Mouse (Mus musculus): ENCODE data around the gene Cpne9. TPM values are rescaled to one million over a fixed set of nuclear protein-coding genes. Genes with fewer than 3 reads are reported as not detected.

Cpne9 gene
- polyA plus RNA-seq, 1 experiment from 2014 or later = 0.38 TPM

GRCm38 (mm10) chr6:113296046-113296445 is 13.9 kb downstream of the Cpne9 start:
- no peak overlapping the region for H3K4me3 ChIP-seq
- no peaks in the 10 kb centered on the region for H3K9me3 ChIP-seq (replicated peaks)
- WGBS = 75% methylated on average over 2 of the region's 2 CpGs
- H3K36me3 ChIP-seq = no peaks in the 10 kb centered on the region
- no peaks in the 10 kb centered on the region for H3K4me1 ChIP-seq
- no peak overlapping the region for H3K27ac ChIP-seq (replicated peaks)
- no peaks in the 10 kb centered on the region for H3K27me3 ChIP-seq (ENCODE audit: low read depth, poor library complexity, severe bottlenecking)
- no peak for DNase-seq (ENCODE audit: low spot score)

- Histone ChIP-seq H3K27ac (replicated peaks) (no peak overlapping the region), H3K27me3 (ENCODE audit: low read depth, poor library complexity, severe bottlenecking) (no peaks in the 10 kb centered on the region), H3K4me1 (no peaks in the 10 kb centered on the region), H3K36me3 (no peaks in the 10 kb centered on the region), H3K9me3 (replicated peaks) (no peaks in the 10 kb centered on the region), H3K4me3 (no peak overlapping the region)
- WGBS = 83% methylated on average over 4 of the region's 4 CpGs
- DNase-seq (ENCODE audit: low spot score) = no peak
Observed at GRCm38 (mm10) chr6:113296639-113297038, 14.5 kb downstream of the Cpne9 start.

- DNase-seq (ENCODE audit: low spot score) = no peak
- H3K36me3 ChIP-seq = no peaks in the 10 kb centered on the region
- no peak overlapping the region for H3K27ac ChIP-seq (replicated peaks)
- no peak overlapping the region for H3K4me3 ChIP-seq
- peaks cover 9% of the 10 kb centered on the region for H3K4me1 ChIP-seq
- 84% methylated on average over 5 of the region's 5 CpGs for WGBS
- no peaks in the 10 kb centered on the region for H3K9me3 ChIP-seq (replicated peaks)
- no peaks in the 10 kb centered on the region for H3K27me3 ChIP-seq (ENCODE audit: low read depth, poor library complexity, severe bottlenecking)
Observed at GRCm38 (mm10) chr6:113301350-113301749, 19.2 kb downstream of the Cpne9 start.

GRCm38 (mm10) chr6:113302258-113302657 is 20.2 kb downstream of the Cpne9 start:
- WGBS = 29% methylated on average over 3 of the region's 3 CpGs
- H3K36me3 ChIP-seq = no peaks in the 10 kb centered on the region
- H3K4me3 ChIP-seq = no peak overlapping the region
- DNase-seq (ENCODE audit: low spot score) = no peak
- no peaks in the 10 kb centered on the region for H3K9me3 ChIP-seq (replicated peaks)
- H3K27ac ChIP-seq (replicated peaks) = no peak overlapping the region
- H3K4me1 ChIP-seq = peaks cover 11% of the 10 kb centered on the region
- H3K27me3 ChIP-seq (ENCODE audit: low read depth, poor library complexity, severe bottlenecking) = no peaks in the 10 kb centered on the region

GRCm38 (mm10) chr6:113306322-113306985 is 24.3 kb downstream of the Cpne9 start:
- H3K4me3 ChIP-seq = peak overlapping the region; percentile 99

GRCm38 (mm10) chr6:113306986-113307349 is 24.9 kb downstream of the Cpne9 start, which contains the start of gene Brpf1:
Gene Brpf1, plus strand, starts transcription at chr6:113307137.
- H3K4me1 ChIP-seq = peaks cover 36% of the 10 kb centered on the region
- no peaks in the 10 kb centered on the region for H3K27me3 ChIP-seq (ENCODE audit: low read depth, poor library complexity, severe bottlenecking)
- WGBS = under 1% methylated on average over 32 of the region's 32 CpGs
- peak within 1 kb of the TSS; percentile 99 for H3K4me3 ChIP-seq
- no peaks in the 10 kb centered on the region for H3K9me3 ChIP-seq (replicated peaks)
- DNase-seq (ENCODE audit: low spot score) = peak; percentile 86
- H3K36me3 ChIP-seq = peaks cover 29% of the 10 kb centered on the region
- H3K27ac ChIP-seq (replicated peaks) = peak within 1 kb of the TSS; percentile 98

More at GRCm38 (mm10) chr6:113306322-113306985, 24.3 kb downstream of the Cpne9 start:
- Histone ChIP-seq H3K9me3 (replicated peaks) (no peaks in the 10 kb centered on the region), H3K4me1 (peaks cover 36% of the 10 kb centered on the region), H3K36me3 (peaks cover 24% of the 10 kb centered on the region), H3K27me3 (ENCODE audit: low read depth, poor library complexity, severe bottlenecking) (no peaks in the 10 kb centered on the region), H3K27ac (replicated peaks) (peak overlapping the region; percentile 98)
- peak; percentile 100 for DNase-seq (ENCODE audit: low spot score)
- WGBS = under 1% methylated on average over 50 of the region's 50 CpGs

- Histone ChIP-seq H3K4me3 (peak overlapping the region; percentile 99), H3K9me3 (replicated peaks) (no peaks in the 10 kb centered on the region), H3K27me3 (ENCODE audit: low read depth, poor library complexity, severe bottlenecking) (no peaks in the 10 kb centered on the region), H3K27ac (replicated peaks) (peak overlapping the region; percentile 98), H3K4me1 (peaks cover 36% of the 10 kb centered on the region), H3K36me3 (peaks cover 36% of the 10 kb centered on the region)
- under 1% methylated on average over 34 of the region's 34 CpGs for WGBS
- peak; percentile 41 for DNase-seq (ENCODE audit: low spot score)
Observed at GRCm38 (mm10) chr6:113307481-113308121, 25.5 kb downstream of the Cpne9 start.

GRCm38 (mm10) chr6:113308141-113308540 is 26.0 kb downstream of the Cpne9 start:
- H3K4me3 ChIP-seq = peak overlapping the region; percentile 99
- no peaks in the 10 kb centered on the region for H3K27me3 ChIP-seq (ENCODE audit: low read depth, poor library complexity, severe bottlenecking)
- peaks cover 41% of the 10 kb centered on the region for H3K36me3 ChIP-seq
- no peaks in the 10 kb centered on the region for H3K9me3 ChIP-seq (replicated peaks)
- H3K4me1 ChIP-seq = peaks cover 36% of the 10 kb centered on the region
- 44% methylated on average over 5 of the region's 5 CpGs for WGBS
- DNase-seq (ENCODE audit: low spot score) = no peak
- peak overlapping the region; percentile 98 for H3K27ac ChIP-seq (replicated peaks)

GRCm38 (mm10) chr6:113315972-113316371 is 33.9 kb downstream of the Cpne9 start:
- Histone ChIP-seq H3K4me3 (no peak overlapping the region), H3K4me1 (no peaks in the 10 kb centered on the region), H3K27ac (replicated peaks) (no peak overlapping the region), H3K36me3 (peaks cover 100% of the 10 kb centered on the region), H3K27me3 (ENCODE audit: low read depth, poor library complexity, severe bottlenecking) (no peaks in the 10 kb centered on the region), H3K9me3 (replicated peaks) (no peaks in the 10 kb centered on the region)
- DNase-seq (ENCODE audit: low spot score) = no peak
- 97% methylated on average over 3 of the region's 3 CpGs for WGBS

GRCm38 (mm10) chr6:113326533-113327315 is 44.6 kb downstream of the Cpne9 start, which contains the start of gene Ogg1:
Gene Ogg1, plus strand, starts transcription at chr6:113326972.
- DNase-seq (ENCODE audit: low spot score) = peak; percentile 98
- WGBS = under 1% methylated on average over 52 of the region's 52 CpGs
- peak within 1 kb of the TSS; percentile 74 for H3K4me3 ChIP-seq
- peak within 1 kb of the TSS; percentile 89 for H3K27ac ChIP-seq (replicated peaks)
- H3K36me3 ChIP-seq = peaks cover 71% of the 10 kb centered on the region
- peaks cover 24% of the 10 kb centered on the region for H3K4me1 ChIP-seq
- H3K27me3 ChIP-seq (ENCODE audit: low read depth, poor library complexity, severe bottlenecking) = no peaks in the 10 kb centered on the region
- H3K9me3 ChIP-seq (replicated peaks) = no peaks in the 10 kb centered on the region

GRCm38 (mm10) chr6:113329396-113329795 is 47.3 kb downstream of the Cpne9 start:
- H3K27me3 ChIP-seq (ENCODE audit: low read depth, poor library complexity, severe bottlenecking) = no peaks in the 10 kb centered on the region
- H3K4me3 ChIP-seq = no peak overlapping the region
- no peak overlapping the region for H3K27ac ChIP-seq (replicated peaks)
- no peaks in the 10 kb centered on the region for H3K9me3 ChIP-seq (replicated peaks)
- 85% methylated on average over 1 of the region's 1 CpGs for WGBS
- peaks cover 70% of the 10 kb centered on the region for H3K36me3 ChIP-seq
- DNase-seq (ENCODE audit: low spot score) = no peak
- H3K4me1 ChIP-seq = peaks cover 24% of the 10 kb centered on the region

- Histone ChIP-seq H3K9me3 (replicated peaks) (no peaks in the 10 kb centered on the region), H3K4me1 (peaks cover 22% of the 10 kb centered on the region), H3K27me3 (ENCODE audit: low read depth, poor library complexity, severe bottlenecking) (no peaks in the 10 kb centered on the region), H3K4me3 (no peak overlapping the region), H3K36me3 (peaks cover 70% of the 10 kb centered on the region), H3K27ac (replicated peaks) (no peak overlapping the region)
- 76% methylated on average over 2 of the region's 2 CpGs for WGBS
- DNase-seq (ENCODE audit: low spot score) = no peak
Observed at GRCm38 (mm10) chr6:113330547-113330946, 48.4 kb downstream of the Cpne9 start.

Data from midbrain, embryonic 10.5 days (tissue).